Mouse (Mus musculus) embryonic facial prominence, embryonic 14.5 days (tissue): ENCODE measurements at regions not wholly inside any gene's neighbourhood (a gene's known extent, or its start where the extent isn't known, plus 50 kb on each side); places are given as distances from the start of the nearest gene placed in this dataset.

ENCODE experiments used
- ATAC-seq: fragments of 200-750 bp; cut with Nextera tagmentation; 2 replicates; pipeline ENCODE4 v1.8.0; 2017; ENCODE audit warnings: low read depth, moderate number of reproducible peaks, moderate TSS enrichment
- DNase-seq: peaks from one replicate; pipeline ENCODE4 v3.0.0-alpha.2; 2015; ENCODE audit warnings: low spot score
- H3K27ac ChIP-seq: fragments of 300-500 bp; sonication (generic); replicated peaks from 2 replicates; pipeline ENCODE4 v1.5.1; 2014; ENCODE audit warnings: low read depth, mild to moderate bottlenecking, low read length, moderate library complexity
- H3K27me3 ChIP-seq: fragments of 300-500 bp; sonication (generic); replicated peaks from 2 replicates; pipeline ENCODE4 v1.6.1; 2014; ENCODE audit warnings: low read length; ENCODE audit not compliant: control insufficient read depth, insufficient read depth
- H3K36me3 ChIP-seq: fragments of 300-500 bp; sonication (generic); 2 replicates; pipeline ENCODE4 v1.6.1; 2014; ENCODE audit warnings: low read length, mixed read lengths; ENCODE audit not compliant: control insufficient read depth, insufficient read depth
- H3K4me1 ChIP-seq: fragments of 300-500 bp; sonication (generic); 2 replicates; pipeline ENCODE4 v1.6.1; 2014; ENCODE audit warnings: antibody characterized with exemption, low read length; ENCODE audit not compliant: control insufficient read depth, insufficient read depth
- H3K4me2 ChIP-seq: fragments of 300-500 bp; sonication (generic); 2 replicates; pipeline ENCODE4 v1.6.1; 2014; ENCODE audit warnings: low read depth, mild to moderate bottlenecking, low read length, moderate library complexity, mixed read lengths
- H3K4me3 ChIP-seq: fragments of 300-500 bp; sonication (generic); 2 replicates; pipeline ENCODE4 v1.5.1; 2014; ENCODE audit warnings: low read depth, mild to moderate bottlenecking, low read length
- H3K9ac ChIP-seq: fragments of 300-500 bp; sonication (generic); 2 replicates; pipeline ENCODE4 v1.6.1; 2014; ENCODE audit warnings: low read depth, mild to moderate bottlenecking, low read length, moderate library complexity, mixed read lengths
- H3K9me3 ChIP-seq: fragments of 300-500 bp; sonication (generic); 2 replicates; pipeline ENCODE4 v1.6.1; 2016; ENCODE audit warnings: low read length; ENCODE audit not compliant: control insufficient read depth
- WGBS: fragments of 180-500 bp; shearing (Covaris S2); extraction: QIAGEN DNeasy Blood & Tissue Kit; methylation state at CpG from one replicate; pipeline ENCODE4 v1.1.7; 2014; 5-methylcytosine and 5-hydroxymethylcytosine counted together

DNA sequence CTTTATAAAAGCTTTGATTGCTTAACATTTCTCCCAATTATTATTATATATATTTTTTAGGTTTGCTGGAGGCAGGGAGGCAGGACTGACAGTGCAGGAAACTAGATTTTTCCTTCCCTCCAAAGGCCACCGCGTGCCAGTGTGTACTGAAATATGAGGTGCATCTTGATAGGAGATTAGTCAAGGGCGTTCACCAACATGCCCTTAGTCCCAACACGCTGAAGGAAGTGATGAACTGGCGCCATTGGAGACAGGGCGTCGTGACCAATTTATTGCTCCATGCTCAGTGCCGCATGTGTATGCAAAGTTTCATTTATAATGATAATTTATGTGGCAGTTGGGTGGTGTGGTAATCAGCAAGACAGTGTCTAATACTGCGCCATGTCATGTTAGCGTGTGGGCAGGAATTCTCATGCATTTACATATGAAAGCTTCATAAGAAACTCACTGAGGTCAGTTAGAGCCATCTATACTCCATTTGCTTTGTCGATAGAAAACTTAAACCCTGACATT lies 66.2 kb downstream of the Isl1 start:
- Histone ChIP-seq H3K9me3 (no peaks in the 10 kb centered on the region), H3K27ac (no peak overlapping the region), H3K9ac (no peak overlapping the region), H3K4me2 (no peak overlapping the region), H3K4me1 (no peaks in the 10 kb centered on the region), H3K4me3 (no peak overlapping the region), H3K36me3 (no peaks in the 10 kb centered on the region), H3K27me3 (no peaks in the 10 kb centered on the region)
- 86% methylated on average over 11 of the region's 11 CpGs for WGBS
- DNase-seq (no peak), ATAC-seq (no peak)

DNA sequence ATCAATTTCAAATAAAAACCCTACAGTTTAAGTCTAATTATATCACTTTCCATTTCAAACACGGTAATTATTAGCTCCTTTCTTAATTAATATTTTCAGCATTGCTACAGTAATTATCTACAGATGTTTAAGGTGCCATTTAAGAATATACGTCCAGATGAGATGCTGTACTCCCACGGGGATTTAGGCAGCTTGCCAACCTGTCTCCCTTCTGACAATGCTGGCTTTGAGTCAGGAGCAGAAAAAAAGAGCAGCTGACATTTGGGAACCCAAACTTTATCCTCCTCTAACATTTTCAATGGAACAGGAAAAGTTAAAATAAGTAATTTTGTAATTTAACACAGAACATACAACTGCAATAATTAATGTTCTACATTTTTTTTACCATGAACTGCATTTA lies 94.4 kb downstream of the Isl1 start:
- H3K9ac ChIP-seq = no peak overlapping the region
- no peak overlapping the region for H3K4me2 ChIP-seq
- DNase-seq = peak; percentile 47
- WGBS = 28% methylated on average over 3 of the region's 3 CpGs
- no peaks in the 10 kb centered on the region for H3K36me3 ChIP-seq
- ATAC-seq = peak; percentile 26; the same call in 1 of the 2 replicates
- H3K27me3 ChIP-seq = no peaks in the 10 kb centered on the region; the same call in 1 of the 2 replicates
- H3K27ac ChIP-seq = no peak overlapping the region
- H3K9me3 ChIP-seq = no peaks in the 10 kb centered on the region
- no peaks in the 10 kb centered on the region for H3K4me1 ChIP-seq
- H3K4me3 ChIP-seq = no peak overlapping the region

DNA sequence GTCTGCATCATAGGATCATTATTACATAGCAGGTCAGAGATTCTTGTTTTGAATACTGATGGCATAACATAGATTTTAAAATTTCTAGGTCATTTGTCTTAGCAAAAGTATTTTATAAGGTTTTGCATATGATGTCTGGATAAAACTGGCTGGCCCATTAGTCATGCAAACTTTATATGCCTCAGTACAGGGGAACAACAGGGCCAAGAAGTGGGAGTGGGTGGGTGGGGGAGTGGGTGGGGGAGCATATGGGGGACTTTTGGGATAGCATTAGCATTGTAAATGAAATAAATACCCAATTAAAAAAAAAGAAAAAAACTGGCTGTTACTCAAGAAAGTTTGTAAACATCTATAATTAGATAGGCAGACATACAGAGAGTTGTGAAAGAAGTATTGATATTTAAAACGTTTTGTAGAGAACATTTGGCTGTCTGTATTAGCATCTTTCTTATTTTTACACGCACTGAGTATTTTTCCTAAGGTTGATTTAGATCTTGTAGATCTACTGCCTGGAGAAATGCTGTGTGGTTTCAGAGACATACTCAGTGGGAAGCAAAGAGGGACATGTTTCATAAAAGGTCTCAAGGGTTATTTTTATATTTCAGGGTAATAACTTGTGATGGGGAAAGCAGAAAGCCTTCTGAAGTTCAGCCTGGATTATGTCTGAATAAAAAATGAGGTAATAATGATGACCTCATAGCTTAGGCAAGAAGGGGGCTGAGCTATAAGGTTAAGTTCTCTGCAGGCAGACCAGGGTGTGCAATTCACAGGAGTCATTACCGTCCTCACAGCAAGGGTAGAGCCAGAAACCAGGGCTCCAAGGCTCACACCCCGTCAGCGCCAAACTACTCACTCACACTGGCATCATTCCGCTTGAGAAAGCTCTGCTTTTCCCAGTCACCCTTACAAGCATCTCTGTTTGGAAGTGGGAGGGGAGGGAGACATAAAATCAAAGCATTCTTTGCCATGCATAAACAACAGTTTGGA lies 95.4 kb downstream of the Isl1 start:
- Histone ChIP-seq H3K4me2 (no peak overlapping the region), H3K27me3 (no peaks in the 10 kb centered on the region; the same call in 1 of the 2 replicates), H3K9ac (no peak overlapping the region), H3K4me3 (no peak overlapping the region), H3K36me3 (no peaks in the 10 kb centered on the region), H3K4me1 (no peaks in the 10 kb centered on the region), H3K9me3 (no peaks in the 10 kb centered on the region), H3K27ac (no peak overlapping the region)
- DNase-seq (peak; percentile 7), ATAC-seq (peak; percentile 33; the same call in 1 of the 2 replicates)
- 41% methylated on average over 6 of the region's 6 CpGs for WGBS

DNA sequence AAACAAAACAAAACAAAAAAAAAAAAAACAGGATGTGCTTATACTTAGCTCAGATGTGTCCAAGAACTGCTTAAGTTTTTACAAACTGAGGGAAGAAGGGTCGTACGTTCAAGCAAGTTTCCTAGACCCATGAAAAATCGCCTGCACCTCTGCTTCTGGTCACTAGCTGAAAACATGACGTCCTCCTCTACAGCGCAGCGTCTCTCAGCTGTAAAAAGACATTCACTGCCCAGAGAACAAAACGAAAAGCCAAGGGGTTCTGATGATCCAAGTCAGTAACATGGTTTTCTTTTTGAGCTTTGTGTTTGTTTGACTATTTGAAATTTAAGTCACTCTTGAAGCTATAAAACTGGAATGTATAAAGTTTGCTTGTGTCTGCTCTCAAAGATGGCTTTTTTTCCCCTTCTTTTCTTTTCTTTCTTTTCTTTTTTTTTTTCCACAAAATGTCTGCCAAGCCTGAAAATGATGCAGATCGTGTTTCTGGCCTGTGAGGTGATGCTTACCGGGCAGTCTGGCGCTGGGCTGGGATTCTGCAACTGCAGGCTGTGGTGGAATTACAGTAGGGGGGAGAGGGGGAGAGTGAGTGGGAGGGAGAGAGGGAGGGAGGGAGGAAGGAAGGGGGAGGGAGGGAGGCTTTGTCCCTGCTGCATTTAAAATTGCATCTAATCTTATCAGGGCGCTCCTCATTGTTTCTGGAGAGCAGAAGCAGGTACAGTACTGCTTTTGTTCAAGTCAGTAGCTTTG lies 108.1 kb downstream of the Isl1 start:
- Histone ChIP-seq H3K4me3 (peak overlapping the region; percentile 28), H3K4me2 (peak overlapping the region; percentile 58), H3K4me1 (no peaks in the 10 kb centered on the region), H3K27ac (peak overlapping the region; percentile 52; the same call in 1 of the 2 replicates), H3K9me3 (no peaks in the 10 kb centered on the region), H3K27me3 (no peaks in the 10 kb centered on the region), H3K9ac (peak overlapping the region; percentile 56), H3K36me3 (no peaks in the 10 kb centered on the region)
- ATAC-seq (peak; percentile 97), DNase-seq (peak; percentile 83)
- 2% methylated on average over 11 of the region's 11 CpGs for WGBS

DNA sequence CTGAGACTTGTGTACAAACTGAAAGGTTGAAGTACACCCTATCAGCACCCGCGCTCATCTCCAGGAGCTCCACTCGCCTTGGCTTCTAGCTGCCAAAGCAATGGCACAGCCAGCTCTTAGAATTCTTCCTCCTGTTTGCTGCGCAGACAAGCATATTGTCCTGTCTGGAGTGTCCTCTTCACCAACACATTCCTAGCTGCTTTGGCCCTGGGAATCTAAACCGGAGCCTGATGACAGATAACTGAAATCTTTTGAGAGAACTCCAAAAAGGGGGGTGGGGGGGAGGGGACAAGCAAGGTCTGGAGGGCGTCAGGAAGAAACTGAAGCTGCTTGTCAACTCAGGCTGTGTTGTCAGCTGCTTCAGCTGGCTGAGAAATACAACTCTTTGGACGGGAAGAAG lies 122.4 kb downstream of the Isl1 start:
- DNase-seq (no peak), ATAC-seq (no peak)
- H3K4me1 ChIP-seq = no peaks in the 10 kb centered on the region
- H3K27me3 ChIP-seq = no peaks in the 10 kb centered on the region
- H3K9ac ChIP-seq = no peak overlapping the region
- H3K4me2 ChIP-seq = no peak overlapping the region
- 57% methylated on average over 7 of the region's 7 CpGs for WGBS
- no peak overlapping the region for H3K4me3 ChIP-seq
- no peaks in the 10 kb centered on the region for H3K36me3 ChIP-seq
- H3K9me3 ChIP-seq = no peaks in the 10 kb centered on the region
- no peak overlapping the region for H3K27ac ChIP-seq

DNA sequence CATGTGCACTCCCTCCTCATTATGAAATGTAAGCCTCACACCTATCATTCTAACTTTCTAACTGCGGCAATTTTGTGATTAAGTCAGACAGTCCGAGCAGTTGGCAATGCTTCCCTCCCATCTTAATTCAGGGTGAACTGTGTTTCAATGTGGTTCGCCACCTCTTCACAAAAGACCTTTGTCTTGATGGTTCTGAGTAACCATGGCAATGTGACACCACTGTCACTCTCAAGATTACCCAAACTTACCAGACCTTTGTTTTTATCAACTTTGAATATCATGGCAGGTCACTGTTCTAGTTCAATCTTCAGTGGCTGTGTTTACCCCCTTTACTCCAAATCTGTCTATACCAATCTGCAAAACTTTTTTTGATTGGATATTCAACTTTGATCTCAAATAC lies 131.7 kb downstream of the Isl1 start:
- Histone ChIP-seq H3K4me1 (no peaks in the 10 kb centered on the region), H3K27me3 (no peaks in the 10 kb centered on the region), H3K4me2 (no peak overlapping the region), H3K27ac (no peak overlapping the region), H3K4me3 (no peak overlapping the region), H3K9me3 (no peaks in the 10 kb centered on the region), H3K36me3 (no peaks in the 10 kb centered on the region), H3K9ac (no peak overlapping the region)
- 51% methylated on average over 3 of the region's 3 CpGs for WGBS
- DNase-seq (no peak), ATAC-seq (no peak)

DNA sequence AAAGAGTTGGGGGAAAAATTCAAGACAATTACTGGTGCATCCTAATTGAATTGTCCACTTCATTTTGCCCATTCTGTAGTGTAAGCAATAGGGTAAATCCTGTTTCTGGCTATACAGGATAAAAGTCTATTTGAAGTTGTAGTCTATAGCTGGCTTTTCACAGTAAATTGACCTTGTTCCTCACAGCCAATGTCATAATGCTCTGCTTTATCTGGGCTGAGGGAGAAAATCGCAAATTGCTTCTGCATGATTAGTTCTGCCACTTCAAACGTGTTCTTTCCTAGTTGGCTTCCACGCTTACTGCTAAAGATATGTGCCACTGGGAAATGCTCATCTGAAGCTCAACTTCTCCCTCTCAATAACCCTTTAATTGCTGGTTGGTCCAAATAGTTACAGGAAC lies 134.5 kb downstream of the Isl1 start:
- ATAC-seq (no peak), DNase-seq (peak; percentile 38)
- H3K27ac ChIP-seq = no peak overlapping the region
- H3K9ac ChIP-seq = no peak overlapping the region
- no peak overlapping the region for H3K4me3 ChIP-seq
- no peaks in the 10 kb centered on the region for H3K36me3 ChIP-seq
- no peaks in the 10 kb centered on the region for H3K4me1 ChIP-seq
- no peaks in the 10 kb centered on the region for H3K9me3 ChIP-seq
- WGBS = 9% methylated on average over 3 of the region's 3 CpGs
- H3K4me2 ChIP-seq = no peak overlapping the region
- no peaks in the 10 kb centered on the region for H3K27me3 ChIP-seq

DNA sequence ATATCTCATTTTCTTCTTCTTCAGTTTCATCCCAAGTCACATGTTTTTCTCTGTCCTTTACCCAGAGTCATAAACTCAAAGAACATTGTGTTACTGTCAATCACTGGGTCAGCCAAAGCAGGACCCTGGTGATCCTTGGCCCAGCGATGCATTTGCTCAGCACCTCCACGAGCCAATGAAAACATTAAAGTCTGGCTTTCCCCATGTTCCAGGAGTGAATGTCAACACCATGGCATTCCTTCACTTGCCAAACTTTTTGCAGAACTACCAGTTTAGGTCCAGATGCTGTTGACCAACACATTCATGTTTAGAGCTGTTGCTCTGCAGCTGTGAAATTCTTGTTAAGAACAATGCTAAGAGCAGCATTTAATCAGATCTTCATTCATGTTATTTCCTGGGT lies 135.6 kb downstream of the Isl1 start:
- ATAC-seq (no peak), DNase-seq (no peak)
- Histone ChIP-seq H3K9ac (no peak overlapping the region), H3K27me3 (no peaks in the 10 kb centered on the region), H3K4me2 (no peak overlapping the region), H3K36me3 (no peaks in the 10 kb centered on the region), H3K27ac (no peak overlapping the region), H3K9me3 (no peaks in the 10 kb centered on the region), H3K4me1 (no peaks in the 10 kb centered on the region), H3K4me3 (no peak overlapping the region)
- 49% methylated on average over 2 of the region's 2 CpGs for WGBS
